Mouse (Mus musculus): Measurements from ENCODE around the gene Twf1.

GRCm38 (mm10) chr15:94553536-94553935 is 36.2 kb downstream of the Twf1 start:
- TF ChIP-seq CTCF (IDR thresholded peaks at IDR 0.05; ENCODE audit: insufficient read depth, low read length): no peak
- TF ChIP-seq POLR2A (IDR thresholded peaks at IDR 0.05; ENCODE audit: borderline replicate concordance, extremely low read depth, low read depth, low read length): no peak

Measured in lung, adult 2 months (tissue).